21 mouse cellular contexts compared by ENCODE assay signal in genomic region chr1:165233806-165234205, GRCm38 (mm10). TPM values are rescaled to one million over a fixed set of nuclear protein-coding genes. Genes with fewer than 3 reads are reported as not detected.
A peak's percentile ranks its signal among the peaks of the same experiment; 100 is the strongest.
DNase-seq lines count a peak whose midpoint lies in the region; ATAC-seq lines count a peak whose summit lies in the region.
"Had no signal": no experiment of that assay in that cellular context is flagged by ENCODE, and none has a peak within 500 bp of the region (broad histone marks: within the 10 kb centered on the region; RNA-seq: fewer than 3 reads in every experiment).

No protein-coding gene starts in this region.

- 0 out of 2 replicates have a peak overlapping the region, but pooled peaks have one; percentile 24 for H3K4me2 ChIP-seq in heart, embryonic 13.5 days
- no peak overlapping the region for H3K4me2 ChIP-seq in kidney, embryonic 16.5 days (replicated peaks; ENCODE audit: low read depth, low read length)
- no peak overlapping the region for H3K4me2 ChIP-seq in liver, embryonic 12.5 days
- H3K4me2 ChIP-seq: embryonic facial prominence, embryonic 12.5 days; forebrain, embryonic 13.5 days; hindbrain, embryonic 14.5 days; limb, embryonic 15.5 days; lung, embryonic 15.5 days; midbrain, embryonic 13.5 days; neural tube, embryonic 13.5 days had no signal

- H3K27me3 ChIP-seq in heart, embryonic 13.5 days (replicated peaks) = no peaks in the 10 kb centered on the region
- no peaks in the 10 kb centered on the region for H3K27me3 ChIP-seq in kidney, embryonic 16.5 days (ENCODE audit: insufficient read depth, low read length)
- no peaks in the 10 kb centered on the region for H3K27me3 ChIP-seq in liver, embryonic 12.5 days (replicated peaks)
- H3K27me3 ChIP-seq: embryonic facial prominence, embryonic 12.5 days; forebrain, embryonic 13.5 days; limb, embryonic 15.5 days; lung, embryonic 15.5 days; midbrain, embryonic 13.5 days; neural tube, embryonic 13.5 days; Patski had no signal

- no peak for ATAC-seq in heart, embryonic 13.5 days (ENCODE audit: extremely low read depth, insufficient number of reproducible peaks, low FRiP score, low TSS enrichment)
- no peak for ATAC-seq in kidney, embryonic 16.5 days (ENCODE audit: low FRiP score, low TSS enrichment)
- no peak for ATAC-seq in liver, embryonic 12.5 days
- ATAC-seq: activated CD4-positive, CD25-positive, alpha-beta regulatory T cell, adult 4 months; forebrain, embryonic 13.5 days; midbrain, embryonic 13.5 days; Patski had no signal

- WGBS in heart, embryonic 13.5 days = 48% methylated on average over 2 of the region's 2 CpGs
- WGBS in kidney, embryonic 16.5 days = 80% methylated on average over 2 of the region's 2 CpGs
- 60% methylated on average over 2 of the region's 2 CpGs for WGBS in liver, embryonic 12.5 days (ENCODE audit: insufficient replicate concordance)

- peak overlapping the region; percentile 59 for H3K27ac ChIP-seq in heart, embryonic 13.5 days (replicated peaks)
- no peak overlapping the region for H3K27ac ChIP-seq in kidney, embryonic 16.5 days (ENCODE audit: low read length)
- H3K27ac ChIP-seq in liver, embryonic 12.5 days = peak overlapping the region; percentile 64; the same call in 1 of the 2 replicates
- H3K27ac ChIP-seq: embryonic facial prominence, embryonic 12.5 days; forebrain, embryonic 13.5 days; hindbrain, embryonic 14.5 days; limb, embryonic 15.5 days; lung, embryonic 15.5 days; midbrain, embryonic 13.5 days; neural tube, embryonic 13.5 days had no signal

- H3K9me3 ChIP-seq in heart, embryonic 13.5 days = no peaks in the 10 kb centered on the region
- H3K9me3 ChIP-seq in kidney, embryonic 16.5 days (ENCODE audit: low read length) = no peaks in the 10 kb centered on the region
- no peaks in the 10 kb centered on the region for H3K9me3 ChIP-seq in liver, embryonic 12.5 days (replicated peaks)
- H3K9me3 ChIP-seq: embryonic facial prominence, embryonic 12.5 days; forebrain, embryonic 13.5 days; limb, embryonic 15.5 days; lung, embryonic 15.5 days; midbrain, embryonic 13.5 days; neural tube, embryonic 13.5 days had no signal

- peak overlapping the region; percentile 59; the same call in 1 of the 2 replicates for H3K9ac ChIP-seq in heart, embryonic 13.5 days
- H3K9ac ChIP-seq in kidney, embryonic 16.5 days (replicated peaks; ENCODE audit: low read length) = no peak overlapping the region
- H3K9ac ChIP-seq in liver, embryonic 12.5 days = no peak overlapping the region
- H3K9ac ChIP-seq: embryonic facial prominence, embryonic 12.5 days; forebrain, embryonic 13.5 days; hindbrain, embryonic 14.5 days; limb, embryonic 15.5 days; lung, embryonic 15.5 days; midbrain, embryonic 13.5 days; neural tube, embryonic 13.5 days had no signal

- no peak overlapping the region for H3K4me3 ChIP-seq in heart, embryonic 13.5 days
- no peak overlapping the region for H3K4me3 ChIP-seq in kidney, embryonic 16.5 days (ENCODE audit: low read length)
- H3K4me3 ChIP-seq in liver, embryonic 12.5 days = no peak overlapping the region
- H3K4me3 ChIP-seq: embryonic facial prominence, embryonic 12.5 days; erythroblast, embryonic 14.5 days; forebrain, embryonic 13.5 days; limb, embryonic 15.5 days; lung, embryonic 15.5 days; midbrain, embryonic 13.5 days; neural tube, embryonic 13.5 days had no signal

- peaks cover 37% of the 10 kb centered on the region for H3K4me1 ChIP-seq in heart, embryonic 13.5 days
- H3K4me1 ChIP-seq in kidney, embryonic 16.5 days (ENCODE audit: insufficient read depth, low read length) = peaks cover 23% of the 10 kb centered on the region
- H3K4me1 ChIP-seq in liver, embryonic 12.5 days = peaks cover 30% of the 10 kb centered on the region

- peak; percentile 20 for DNase-seq in adrenal gland, adult 2 months
- DNase-seq in adrenal gland, postnatal 4 days (ENCODE audit: low spot score in 2 of 2) = no peak
- no peak for DNase-seq in heart, adult 9 months (ENCODE audit: low spot score in 2 of 2)
- DNase-seq in kidney, adult 9 months = peak; percentile 19
- no peak for DNase-seq in spleen, postnatal 10 days (ENCODE audit: low spot score in 2 of 2)
- DNase-seq: cerebellum, adult 9-10 months; kidney, postnatal 14 days; thymus, postnatal 25 days had no signal

- no peaks in the 10 kb centered on the region; the same call in 1 of the 2 replicates for H3K36me3 ChIP-seq in heart, embryonic 13.5 days
- H3K36me3 ChIP-seq in kidney, embryonic 16.5 days (ENCODE audit: insufficient read depth, low read length) = no peaks in the 10 kb centered on the region
- no peaks in the 10 kb centered on the region for H3K36me3 ChIP-seq in liver, embryonic 12.5 days
- H3K36me3 ChIP-seq: embryonic facial prominence, embryonic 12.5 days; limb, embryonic 15.5 days; lung, embryonic 15.5 days; midbrain, embryonic 13.5 days; neural tube, embryonic 13.5 days had no signal

RNA-seq across cellular contexts. Expression of gene Tiprl, which starts 3.0 kb away (rescaled TPM):
- 10 to 100 TPM; 45.0 to 46.3 TPM for total RNA-seq in adrenal gland, adult 2 months (2021)
- 32.6 and 44.9 TPM in 2 replicates for polyA plus RNA-seq in adrenal gland, adult 2 months (2012; rRNA removed)
- 10 to 100 TPM; 54.2 to 54.4 TPM for total RNA-seq in adrenal gland, postnatal 4 days (2021)
- polyA plus RNA-seq in heart, embryonic 13.5 days (2015; fragmentation: Nextera tagmentation; extraction: Ambion mirVana) = 78.9 and 92.6 TPM in 2 replicates
- 112 and 115 TPM in 2 replicates for polyA plus RNA-seq in kidney, embryonic 16.5 days (2015; fragmentation: Nextera tagmentation; extraction: Ambion mirVana)
- 55.9 and 58.7 TPM in 2 replicates for polyA plus RNA-seq in liver, embryonic 12.5 days (2016; fragmentation: Nextera tagmentation; extraction: Ambion mirVana)

RNA-seq across cellular contexts. Expression of gene Sft2d2, which starts 39.6 kb away (rescaled TPM):
- 10 to 100 TPM; 28.4 to 31.2 TPM for total RNA-seq in adrenal gland, adult 2 months (2021)
- polyA plus RNA-seq in adrenal gland, adult 2 months (2012; rRNA removed) = 22.4 and 29.7 TPM in 2 replicates
- 10 to 100 TPM; 26.6 to 28.3 TPM for total RNA-seq in adrenal gland, postnatal 4 days (2021)
- 19.4 and 20.4 TPM in 2 replicates for polyA plus RNA-seq in heart, embryonic 13.5 days (2015; fragmentation: Nextera tagmentation; extraction: Ambion mirVana)
- 29.7 and 29.9 TPM in 2 replicates for polyA plus RNA-seq in kidney, embryonic 16.5 days (2015; fragmentation: Nextera tagmentation; extraction: Ambion mirVana)
- polyA plus RNA-seq in liver, embryonic 12.5 days (2016; fragmentation: Nextera tagmentation; extraction: Ambion mirVana) = 8.0 and 8.6 TPM in 2 replicates

Comparison
In these comparisons a context has a peak if more than half of its experiments do, and no peak if none do; other contexts are left out.
1. DNase-seq: peak in adrenal gland, adult 2 months (single experiment) and kidney, adult 9 months (single experiment); none in adrenal gland, postnatal 4 days (0 of 2), heart, adult 9 months (0 of 2) and spleen, postnatal 10 days (0 of 2).